Comparison of ENCODE assay signal across 8 mouse cellular contexts in the genomic region with DNA sequence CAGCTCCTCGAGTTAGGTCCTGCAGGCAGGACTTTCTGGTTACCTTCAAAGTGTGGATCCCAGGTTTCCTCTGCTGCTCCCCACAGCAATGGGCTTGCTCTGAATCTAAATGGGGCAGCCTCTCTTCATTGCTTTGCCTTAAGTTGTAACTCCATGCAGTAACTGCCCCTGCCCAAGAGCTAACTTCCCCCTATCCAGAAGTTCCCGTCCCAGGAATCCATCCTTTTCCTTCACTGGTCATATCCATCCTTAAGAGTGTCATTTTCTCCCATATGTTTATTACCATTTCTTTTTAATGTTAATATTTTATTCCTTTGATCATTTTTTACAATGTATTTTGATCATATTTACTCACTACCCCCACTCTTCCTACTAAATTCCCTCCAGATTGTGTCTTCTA. TPM values are rescaled to one million over a fixed set of nuclear protein-coding genes. Genes with fewer than 3 reads are reported as not detected.
A peak's percentile ranks its signal among the peaks of the same experiment; 100 is the strongest.
DNase-seq lines count a peak whose midpoint lies in the region; ATAC-seq and TF ChIP-seq lines count a peak whose summit lies in the region.

A gene (minus strand): TSS at position 101 of the 400 bp plus-strand sequence.

- no peak for ATAC-seq in hindbrain, postnatal 0 days
- no peak for ATAC-seq in megakaryocyte, adult 5-6 weeks (ENCODE audit: poor library complexity, severe bottlenecking)

- H3K9me3 ChIP-seq in forebrain, embryonic 10.5 days: peaks cover 7% of the 10 kb centered on the region; the same call in 1 of the 2 replicates
- peaks cover 4% of the 10 kb centered on the region; the same call in 1 of the 2 replicates for H3K9me3 ChIP-seq in hindbrain, postnatal 0 days (ENCODE audit: low read length)

- H3K36me3 ChIP-seq in liver, adult 2 months (ENCODE audit: control insufficient read depth, insufficient read depth, low read length): no peaks in the 10 kb centered on the region
- H3K36me3 ChIP-seq in forebrain, embryonic 10.5 days (replicated peaks): no peaks in the 10 kb centered on the region
- no peaks in the 10 kb centered on the region for H3K36me3 ChIP-seq in hindbrain, postnatal 0 days (ENCODE audit: insufficient read depth, low read length)

- intact Hi-C loops in gastrocnemius, postnatal 36 days (cut with DNase I): no loop called here

- WGBS in liver, adult 2 months: 46% methylated on average over 2 of the region's 2 CpGs
- WGBS in forebrain, embryonic 10.5 days: 64% methylated on average over 2 of the region's 2 CpGs
- 60% methylated on average over 2 of the region's 2 CpGs for WGBS in hindbrain, postnatal 0 days

- peaks cover 8% of the 10 kb centered on the region; the same call in 1 of the 2 replicates for H3K79me2 ChIP-seq in liver, adult 2 months (ENCODE audit: control insufficient read depth, insufficient read depth, low read length)

- H3K4me1 ChIP-seq in liver, adult 2 months (ENCODE audit: control insufficient read depth, insufficient read depth, low read length): peaks cover 8% of the 10 kb centered on the region; the same call in 1 of the 2 replicates
- peaks cover 9% of the 10 kb centered on the region for H3K4me1 ChIP-seq in forebrain, embryonic 10.5 days
- H3K4me1 ChIP-seq in hindbrain, postnatal 0 days (ENCODE audit: insufficient read depth, low read length): 0 out of 2 replicates have a peak, but pooled peaks cover 9% of the 10 kb centered on the region

- no peak for TF ChIP-seq CTCF in liver, adult 2 months (IDR thresholded peaks at IDR 0.05; ENCODE audit: low read depth, low read length)
- no peak for TF ChIP-seq CTCF in hindbrain, postnatal 0 days (IDR thresholded peaks at IDR 0.05; ENCODE audit: low read depth)

- H3K4me3 ChIP-seq in liver, adult 2 months (ENCODE audit: insufficient read depth, low read depth, low read length): peak within 1 kb of the TSS; percentile 85
- H3K4me3 ChIP-seq in forebrain, embryonic 10.5 days: peak within 1 kb of the TSS; percentile 54
- peak within 1 kb of the TSS; percentile 51 for H3K4me3 ChIP-seq in hindbrain, postnatal 0 days (ENCODE audit: low read length)

- no peak for TF ChIP-seq POLR2A in liver, adult 2 months (IDR thresholded peaks at IDR 0.05; ENCODE audit: extremely low read depth, insufficient read depth, low read length)

- no peaks in the 10 kb centered on the region for H3K27me3 ChIP-seq in liver, adult 2 months (ENCODE audit: control insufficient read depth, insufficient read depth, low read length)
- H3K27me3 ChIP-seq in forebrain, embryonic 10.5 days (ENCODE audit: poor library complexity, severe bottlenecking): peaks cover 37% of the 10 kb centered on the region
- 0 out of 2 replicates have a peak, but pooled peaks cover 6% of the 10 kb centered on the region for H3K27me3 ChIP-seq in hindbrain, postnatal 0 days (ENCODE audit: insufficient read depth, low read length)

- H3K27ac ChIP-seq in liver, adult 2 months (replicated peaks; ENCODE audit: insufficient read depth, low read depth, low read length): peak within 1 kb of the TSS; percentile 95
- H3K27ac ChIP-seq in forebrain, embryonic 10.5 days: no peak within 1 kb of the TSS
- H3K27ac ChIP-seq in hindbrain, postnatal 0 days: no peak within 1 kb of the TSS

- no peak for DNase-seq in liver, adult 2 months (ENCODE audit: extremely low read depth, low read depth, low spot score)
- no peak for DNase-seq in liver
- no peak for DNase-seq in forebrain, embryonic 10.5 days (ENCODE audit: extremely low spot score, low spot score)
- DNase-seq in hindbrain, postnatal 0 days (ENCODE audit: low spot score): no peak
- no peak for DNase-seq in cerebellum, adult 18-20 months
- no peak for DNase-seq in embryo, embryonic 9.5 days (ENCODE audit: extremely low spot score)
- no peak for DNase-seq in gastrocnemius, postnatal 36 days

- H3K4me2 ChIP-seq in hindbrain, postnatal 0 days (ENCODE audit: low read depth, low read length): peak within 1 kb of the TSS; percentile 81

- peak within 1 kb of the TSS; percentile 93 for H3K9ac ChIP-seq in liver, adult 2 months (ENCODE audit: low read depth, low read length)
- 0 out of 2 replicates have a peak within 1 kb of the TSS, but pooled peaks have one; percentile 30 for H3K9ac ChIP-seq in hindbrain, postnatal 0 days (replicated peaks; ENCODE audit: low read length)

RNA-seq across cellular contexts. Expression of the gene that starts here (rescaled TPM):
- 16.0 and 23.5 TPM in 2 replicates for total RNA-seq in liver, adult 2 months (2014; rRNA removed)
- polyA plus RNA-seq in liver, adult 2 months (2012; rRNA removed): 3.8 and 4.7 TPM in 2 replicates
- polyA plus RNA-seq in forebrain, embryonic 10.5 days (2016; fragmentation: Nextera tagmentation; extraction: Ambion mirVana): not detected in 2 replicates
- 2.7 and 3.3 TPM in 2 replicates for total RNA-seq in hindbrain, postnatal 0 days (2014; rRNA removed)
- polyA plus RNA-seq in hindbrain, postnatal 0 days (2015; fragmentation: Nextera tagmentation; extraction: Ambion mirVana): 0.61 and 0.64 TPM in 2 replicates
- 165 and 167 TPM in 2 replicates for total RNA-seq in megakaryocyte, adult 5-6 weeks (2015)
- total RNA-seq in megakaryocyte, adult 5-6 weeks (2017): 226 and 236 TPM in 2 replicates
- 1 to 10 TPM; 5.7 to 6.0 TPM for total RNA-seq in gastrocnemius, postnatal 36 days (2021)
